Mouse (Mus musculus) urinary bladder, adult 2 months (tissue): ENCODE measurements around the gene Ube2i. TPM values are rescaled to one million over a fixed set of nuclear protein-coding genes. Genes with fewer than 3 reads are reported as not detected.

Source experiments
- DNase-seq: peaks from one replicate; pipeline ENCODE4 v3.0.0; 2022; ENCODE audit warnings: low spot score
- polyA plus RNA-seq: library from polyadenylated mRNA; depleted of rRNA; stranded (reverse); fragments of >200 nt; gene quantifications from 2 replicates; pipeline ENCODE4 v1.2.3, GENCODE M21; 2012; rRNA removed

Gene Ube2i
- polyA plus RNA-seq, 1 experiment: 393 TPM

- no peak for DNase-seq
Observed at GRCm38 (mm10) chr17:25218967-25219366, 55.5 kb downstream of the Ube2i start.

- DNase-seq: no peak
Observed at GRCm38 (mm10) chr17:25215431-25215830, 59.0 kb downstream of the Ube2i start.

Other genes starting within 250 kb of the Ube2i start
- 36.2 and 42.6 TPM in 2 replicates for gene Tmem204, start 191.0 kb downstream of the Ube2i start, polyA plus RNA-seq
- gene Telo2, start 158.7 kb downstream of the Ube2i start, polyA plus RNA-seq: 16.8 and 18.5 TPM in 2 replicates
- not detected in 2 replicates for gene Ptx4, start 153.9 kb downstream of the Ube2i start, polyA plus RNA-seq
- gene Clcn7, start 141.2 kb downstream of the Ube2i start, polyA plus RNA-seq: 34.2 and 35.0 TPM in 2 replicates
- 0.18 and 0.19 TPM in 2 replicates for gene Ccdc154, start 112.2 kb downstream of the Ube2i start, polyA plus RNA-seq
- gene Gm38655, start 99.2 kb downstream of the Ube2i start, polyA plus RNA-seq: 0.07 TPM in 1 of 2 replicates, not detected in the other
- 16.5 and 20.9 TPM in 2 replicates for gene BC003965, start 90.1 kb downstream of the Ube2i start, polyA plus RNA-seq
- 15.6 and 16.4 TPM in 2 replicates for gene Unkl, start 86.2 kb downstream of the Ube2i start, polyA plus RNA-seq
- gene Gnptg, start 34.5 kb downstream of the Ube2i start, polyA plus RNA-seq: 43.2 and 48.8 TPM in 2 replicates
- gene Tsr3, start 34.5 kb downstream of the Ube2i start, polyA plus RNA-seq: 28.2 and 35.6 TPM in 2 replicates
- 8.7 and 11.1 TPM in 2 replicates for gene Baiap3, start 18.3 kb downstream of the Ube2i start, polyA plus RNA-seq
- gene Prss34, start 23.8 kb upstream of the Ube2i start, polyA plus RNA-seq: 0.28 and 0.40 TPM in 2 replicates
- not detected in 2 replicates for gene Prss28, start 34.0 kb upstream of the Ube2i start, polyA plus RNA-seq
- not detected in 2 replicates for gene Prss29, start 44.0 kb upstream of the Ube2i start, polyA plus RNA-seq
- gene Tpsab1, start 70.9 kb upstream of the Ube2i start, polyA plus RNA-seq: 0.28 and 0.37 TPM in 2 replicates
- 7.2 and 9.2 TPM in 2 replicates for gene Tpsb2, start 91.7 kb upstream of the Ube2i start, polyA plus RNA-seq
- 0.22 and 0.40 TPM in 2 replicates for gene Tpsg1, start 94.7 kb upstream of the Ube2i start, polyA plus RNA-seq
- gene Cacna1h, start 159.2 kb upstream of the Ube2i start, polyA plus RNA-seq: 28.6 and 59.3 TPM in 2 replicates
- 0.12 and 0.15 TPM in 2 replicates for gene Tekt4, start 180.0 kb upstream of the Ube2i start, polyA plus RNA-seq
- gene Sstr5, start 222.7 kb upstream of the Ube2i start, polyA plus RNA-seq: 0.06 TPM in 1 of 2 replicates, not detected in the other